Mouse (Mus musculus): ENCODE data around the gene Gm21897. TPM values are rescaled to one million over a fixed set of nuclear protein-coding genes. Genes with fewer than 3 reads are reported as not detected.
"Not testable (repeated sequence)": the region's sequence is repeated elsewhere in the genome, so short reads cannot be mapped to it uniquely, and the experiment has no call there.

Gm21897 gene
- not detected in 2 replicates for polyA plus RNA-seq (2015; fragmentation: Nextera tagmentation; extraction: Ambion mirVana)

DNA sequence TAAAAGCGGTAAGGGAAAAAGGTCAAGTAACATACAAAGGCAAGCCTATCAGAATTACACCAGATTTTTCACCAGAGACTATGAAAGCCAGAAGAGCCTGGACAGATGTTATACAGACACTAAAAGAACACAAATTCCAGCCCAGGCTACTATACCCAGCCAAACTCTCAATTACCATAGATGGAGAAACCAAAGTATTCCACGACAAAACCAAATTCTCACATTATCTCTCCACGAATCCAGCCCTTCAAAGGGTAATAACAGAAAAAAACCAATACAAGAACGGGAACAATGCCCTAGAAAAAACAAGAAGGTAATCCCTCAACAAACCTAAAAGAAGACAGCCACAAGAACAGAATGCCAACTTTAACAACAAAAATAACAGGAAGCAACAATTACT is at the start of gene Gm21897:
TSS of gene Gm21897 (plus strand) at position 301 of the 400 bp plus-strand sequence.
- H3K27me3 ChIP-seq; ATAC-seq (ENCODE audit: insufficient read depth); H3K4me1 ChIP-seq (replicated peaks); H3K9ac ChIP-seq; H3K4me2 ChIP-seq; H3K27ac ChIP-seq (replicated peaks); H3K4me3 ChIP-seq (replicated peaks); H3K9me3 ChIP-seq (replicated peaks); H3K36me3 ChIP-seq (replicated peaks): not testable (repeated sequence)
- WGBS (ENCODE audit: insufficient replicate concordance): no CpG with 5 or more reads among the region's 4 CpGs

DNA sequence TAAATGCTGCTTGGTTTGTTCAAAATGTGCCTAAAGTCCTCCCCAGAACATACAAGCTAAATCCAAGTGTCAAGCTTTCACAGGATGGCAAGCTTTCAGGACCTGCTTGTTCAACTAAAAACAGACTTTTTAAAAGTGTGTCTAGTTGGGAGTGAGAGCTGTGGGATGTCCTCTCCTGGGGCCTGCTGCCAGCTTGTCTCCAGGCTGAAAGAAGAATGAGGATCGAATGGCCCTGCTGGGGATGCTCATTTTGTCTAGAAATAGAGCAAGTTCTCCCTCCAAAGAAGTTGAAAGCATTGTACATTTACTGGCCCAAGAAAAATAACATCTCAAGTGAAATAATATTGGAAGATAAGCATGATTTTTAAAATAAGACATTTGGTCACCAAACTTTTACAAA is 45.0 kb upstream of the Gm21897 start:
- Histone ChIP-seq H3K27ac (replicated peaks) (no peak overlapping the region), H3K9me3 (replicated peaks) (no peaks in the 10 kb centered on the region), H3K4me2 (no peak overlapping the region), H3K27me3 (no peaks in the 10 kb centered on the region), H3K4me3 (replicated peaks) (no peak overlapping the region), H3K36me3 (replicated peaks) (no peaks in the 10 kb centered on the region), H3K4me1 (replicated peaks) (no peaks in the 10 kb centered on the region), H3K9ac (no peak overlapping the region)
- 43% methylated on average over 1 of the region's 1 CpGs for WGBS (ENCODE audit: insufficient replicate concordance)
- ATAC-seq (ENCODE audit: insufficient read depth): no peak

DNA sequence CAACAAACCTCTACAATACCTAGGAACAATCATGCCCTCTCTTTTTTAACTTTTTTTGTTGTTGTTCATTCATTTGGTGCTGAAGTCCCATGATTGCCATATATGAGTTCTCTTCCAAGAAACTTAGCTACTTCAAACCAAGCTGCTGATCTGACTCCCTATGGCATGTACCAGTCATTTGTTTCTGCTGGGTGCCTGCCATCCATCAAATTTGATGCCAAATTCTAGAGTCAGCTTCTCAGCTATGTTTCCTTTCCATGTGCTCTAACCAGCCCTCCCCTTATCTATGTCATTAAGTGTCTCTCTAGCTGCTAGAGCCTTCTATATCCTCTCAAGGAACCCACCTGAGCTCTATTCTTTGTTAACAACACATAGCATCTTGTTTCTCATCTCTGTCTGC is 39.8 kb upstream of the Gm21897 start:
- H3K4me2 ChIP-seq: no peak overlapping the region
- no peaks in the 10 kb centered on the region for H3K9me3 ChIP-seq (replicated peaks)
- no peaks in the 10 kb centered on the region for H3K4me1 ChIP-seq (replicated peaks)
- H3K27ac ChIP-seq (replicated peaks): no peak overlapping the region
- no peaks in the 10 kb centered on the region for H3K27me3 ChIP-seq
- H3K4me3 ChIP-seq (replicated peaks): no peak overlapping the region
- H3K36me3 ChIP-seq (replicated peaks): no peaks in the 10 kb centered on the region
- no peak for ATAC-seq (ENCODE audit: insufficient read depth)
- no peak overlapping the region for H3K9ac ChIP-seq

DNA sequence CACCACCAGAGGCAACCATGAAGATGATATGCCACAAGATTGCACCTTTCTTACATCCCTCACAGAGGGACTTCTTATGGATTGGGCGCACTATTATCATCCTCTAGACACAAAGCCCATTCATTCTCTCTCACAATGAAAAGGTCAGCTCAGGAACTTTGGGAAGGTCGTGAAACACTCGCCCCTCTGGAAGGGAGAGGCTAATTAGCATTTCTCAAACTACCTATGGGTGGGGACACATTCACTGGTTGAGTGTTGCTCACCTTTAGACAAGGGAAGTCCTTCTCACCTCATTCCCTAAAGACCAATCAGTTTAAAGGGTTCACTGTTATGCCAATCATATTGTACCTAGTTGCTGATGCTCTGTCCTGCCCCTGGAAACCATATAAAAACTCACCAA is 24.2 kb upstream of the Gm21897 start:
- no peak overlapping the region for H3K27ac ChIP-seq (replicated peaks)
- WGBS (ENCODE audit: insufficient replicate concordance): 33% methylated on average over 3 of the region's 3 CpGs

DNA sequence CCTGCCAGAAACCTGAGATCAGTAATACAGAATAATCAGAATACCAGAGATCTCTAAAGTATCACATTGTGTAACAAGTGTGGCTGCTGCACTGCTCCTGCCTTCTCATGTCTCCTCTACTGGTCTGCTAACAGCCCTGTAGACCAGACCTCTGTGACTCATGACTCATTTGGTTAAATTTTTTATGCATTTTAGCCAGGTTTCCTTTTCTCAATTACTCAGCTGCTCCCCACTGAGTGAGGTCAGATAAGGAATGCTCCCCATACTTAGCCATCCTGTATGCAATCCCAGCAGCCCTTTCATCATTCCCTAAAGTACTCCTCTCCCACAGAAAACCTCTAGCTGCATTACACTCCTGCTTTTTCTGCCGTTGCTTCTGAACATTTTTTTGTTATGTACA is 23.0 kb upstream of the Gm21897 start:
- Histone ChIP-seq H3K4me3 (replicated peaks) (no peak overlapping the region), H3K9ac (no peak overlapping the region), H3K27me3 (no peaks in the 10 kb centered on the region), H3K4me1 (replicated peaks) (no peaks in the 10 kb centered on the region), H3K4me2 (no peak overlapping the region), H3K27ac (replicated peaks) (no peak overlapping the region), H3K36me3 (replicated peaks) (no peaks in the 10 kb centered on the region), H3K9me3 (replicated peaks) (no peaks in the 10 kb centered on the region)
- WGBS (ENCODE audit: insufficient replicate concordance): 35% methylated on average over 1 of the region's 1 CpGs
- no peak for ATAC-seq (ENCODE audit: insufficient read depth)

More for the DNA sequence above, 24.2 kb upstream of the Gm21897 start:
- Histone ChIP-seq H3K4me3 (replicated peaks) (no peak overlapping the region), H3K9ac (no peak overlapping the region), H3K36me3 (replicated peaks) (no peaks in the 10 kb centered on the region), H3K27me3 (no peaks in the 10 kb centered on the region), H3K4me2 (no peak overlapping the region), H3K4me1 (replicated peaks) (no peaks in the 10 kb centered on the region), H3K9me3 (replicated peaks) (no peaks in the 10 kb centered on the region)
- no peak for ATAC-seq (ENCODE audit: insufficient read depth)

DNA sequence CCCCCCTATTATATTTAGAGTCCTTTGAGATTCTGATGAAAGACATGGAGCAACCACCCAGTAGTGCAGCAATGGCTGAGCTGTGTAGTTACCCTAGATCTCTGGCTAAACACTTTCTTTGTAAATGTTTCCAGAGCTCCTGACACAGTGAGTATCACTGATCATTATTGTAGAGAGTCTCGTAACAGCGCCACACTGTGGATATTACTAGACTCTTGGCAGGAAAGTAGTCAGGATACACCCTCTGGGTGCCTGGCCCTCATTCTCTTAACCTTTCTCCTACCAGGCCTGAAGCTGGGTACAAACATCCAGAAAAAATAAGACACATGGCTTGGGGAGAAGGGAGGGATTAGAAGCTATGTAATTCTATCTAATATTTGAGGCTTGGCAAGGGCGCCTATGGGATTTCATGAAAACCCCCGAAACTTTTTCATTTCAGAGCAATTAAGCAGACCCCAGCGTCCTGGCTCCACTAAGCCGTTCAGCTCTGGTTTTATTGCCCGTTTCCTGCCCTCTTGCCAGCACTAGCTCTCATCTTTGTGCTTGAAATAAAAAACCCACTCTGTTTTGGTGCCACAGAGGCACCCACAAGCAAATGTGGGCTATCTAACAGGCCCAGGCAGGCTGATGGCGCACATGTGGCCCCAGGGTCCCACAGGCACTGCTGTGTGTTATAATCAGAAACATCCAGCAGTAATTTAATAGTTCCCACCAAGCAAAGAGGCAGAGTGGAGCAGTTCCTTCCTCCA is 22.2 kb upstream of the Gm21897 start:
- Histone ChIP-seq H3K4me1 (replicated peaks) (no peaks in the 10 kb centered on the region), H3K36me3 (replicated peaks) (no peaks in the 10 kb centered on the region), H3K27ac (replicated peaks) (no peak overlapping the region), H3K9ac (no peak overlapping the region), H3K4me2 (no peak overlapping the region), H3K4me3 (replicated peaks) (no peak overlapping the region), H3K9me3 (replicated peaks) (no peaks in the 10 kb centered on the region), H3K27me3 (no peaks in the 10 kb centered on the region)
- 36% methylated on average over 8 of the region's 8 CpGs for WGBS (ENCODE audit: insufficient replicate concordance)
- ATAC-seq (ENCODE audit: insufficient read depth): no peak

DNA sequence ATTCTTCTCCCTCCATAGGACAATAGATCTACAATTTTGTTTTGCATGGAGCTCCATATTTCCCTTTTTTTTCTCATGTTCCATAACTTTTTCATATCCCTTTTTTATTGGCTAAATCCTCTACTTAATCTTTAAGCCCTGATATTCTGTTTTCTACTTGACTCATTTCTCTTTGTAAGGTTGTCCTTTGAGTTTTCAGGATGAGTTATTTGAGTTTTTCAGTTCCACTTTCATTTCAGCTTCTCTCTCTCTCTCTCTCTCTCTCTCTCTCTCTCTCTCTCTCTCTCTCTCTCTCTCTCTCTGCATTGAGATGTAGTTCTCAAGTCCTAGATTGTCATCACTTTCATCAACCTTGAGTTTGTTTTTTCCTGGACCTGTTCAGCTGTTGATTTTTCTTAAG is 17.3 kb downstream of the Gm21897 start:
- Histone ChIP-seq H3K4me3 (replicated peaks) (no peak overlapping the region), H3K9me3 (replicated peaks) (no peaks in the 10 kb centered on the region), H3K9ac (no peak overlapping the region), H3K4me2 (no peak overlapping the region), H3K27me3 (no peaks in the 10 kb centered on the region), H3K27ac (replicated peaks) (no peak overlapping the region), H3K4me1 (replicated peaks) (no peaks in the 10 kb centered on the region), H3K36me3 (replicated peaks) (no peaks in the 10 kb centered on the region)
- no peak for ATAC-seq (ENCODE audit: insufficient read depth)

DNA sequence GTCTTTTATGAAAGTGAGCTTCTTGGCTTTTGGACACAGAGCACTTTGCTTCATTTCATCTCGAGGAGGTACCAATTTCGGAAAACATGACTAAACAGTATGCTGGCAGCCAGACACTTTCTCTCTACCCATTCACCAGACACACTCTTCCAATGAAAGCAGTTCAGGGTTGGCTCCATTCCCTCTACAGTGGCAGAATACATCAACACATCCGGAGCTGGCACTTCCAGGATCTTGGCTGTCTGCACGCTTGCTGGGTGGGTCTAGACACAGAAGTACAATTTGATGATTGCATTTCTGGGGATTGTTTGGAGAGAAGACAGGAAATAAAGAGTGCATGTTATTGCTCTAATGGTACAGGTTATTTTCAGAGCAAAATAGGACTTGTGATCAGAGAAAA is 21.8 kb downstream of the Gm21897 start:
- no peaks in the 10 kb centered on the region for H3K36me3 ChIP-seq (replicated peaks)
- H3K27ac ChIP-seq (replicated peaks): no peak overlapping the region
- H3K4me2 ChIP-seq: no peak overlapping the region
- H3K9me3 ChIP-seq (replicated peaks): no peaks in the 10 kb centered on the region
- H3K4me3 ChIP-seq (replicated peaks): no peak overlapping the region
- ATAC-seq (ENCODE audit: insufficient read depth): no peak
- WGBS (ENCODE audit: insufficient replicate concordance): 57% methylated on average over 4 of the region's 4 CpGs
- no peak overlapping the region for H3K9ac ChIP-seq
- no peaks in the 10 kb centered on the region for H3K4me1 ChIP-seq (replicated peaks)
- no peaks in the 10 kb centered on the region for H3K27me3 ChIP-seq

DNA sequence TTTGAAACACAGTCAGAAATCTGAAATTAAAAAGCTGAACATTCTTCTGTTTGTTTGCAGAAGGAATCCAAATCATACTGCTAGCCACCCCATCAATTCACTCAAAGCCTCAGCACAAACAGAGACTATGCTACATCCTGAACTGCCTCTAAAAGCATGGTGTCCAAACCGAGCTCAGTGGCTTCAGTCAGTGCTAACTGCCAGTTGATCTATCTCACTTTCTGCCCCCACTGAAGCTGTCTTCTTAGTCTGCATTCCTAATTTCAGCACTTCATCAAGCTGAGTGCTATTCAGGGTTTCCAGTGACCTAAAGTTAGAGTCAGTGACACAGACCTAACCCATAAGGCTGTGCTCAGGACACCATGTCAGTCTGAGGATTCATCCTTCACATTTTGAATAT is 28.8 kb downstream of the Gm21897 start:
- no peaks in the 10 kb centered on the region for H3K27me3 ChIP-seq
- H3K4me1 ChIP-seq (replicated peaks): no peaks in the 10 kb centered on the region
- H3K9me3 ChIP-seq (replicated peaks): no peaks in the 10 kb centered on the region
- no peak overlapping the region for H3K9ac ChIP-seq
- H3K4me3 ChIP-seq (replicated peaks): no peak overlapping the region
- H3K4me2 ChIP-seq: no peak overlapping the region
- WGBS (ENCODE audit: insufficient replicate concordance): 50% methylated on average over 1 of the region's 1 CpGs
- H3K36me3 ChIP-seq (replicated peaks): no peaks in the 10 kb centered on the region
- no peak overlapping the region for H3K27ac ChIP-seq (replicated peaks)
- no peak for ATAC-seq (ENCODE audit: insufficient read depth)

DNA sequence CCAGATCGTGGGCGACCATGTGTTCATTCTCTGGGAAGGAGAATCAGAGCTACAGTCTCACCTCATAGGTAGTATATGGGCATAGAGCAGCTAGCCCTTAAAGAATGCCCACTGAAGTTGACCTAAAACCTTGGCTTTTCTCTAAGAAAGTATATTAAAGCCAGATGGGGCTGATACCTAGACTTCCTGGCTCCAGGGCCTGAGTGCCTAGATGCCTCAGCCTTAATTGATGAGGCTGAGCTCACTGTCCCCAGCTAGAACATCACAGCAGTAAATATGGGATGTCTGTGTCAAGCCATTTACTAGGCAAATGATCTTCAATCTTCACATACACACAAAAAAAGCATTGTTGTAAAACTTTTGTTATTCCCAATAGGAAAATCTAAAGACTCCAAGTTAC is 32.1 kb downstream of the Gm21897 start:
- no peak overlapping the region for H3K4me3 ChIP-seq (replicated peaks)
- H3K9me3 ChIP-seq (replicated peaks): no peaks in the 10 kb centered on the region
- H3K27ac ChIP-seq (replicated peaks): no peak overlapping the region
- H3K36me3 ChIP-seq (replicated peaks): no peaks in the 10 kb centered on the region
- no peaks in the 10 kb centered on the region for H3K27me3 ChIP-seq
- no peak overlapping the region for H3K4me2 ChIP-seq
- H3K4me1 ChIP-seq (replicated peaks): no peaks in the 10 kb centered on the region
- ATAC-seq (ENCODE audit: insufficient read depth): no peak
- no peak overlapping the region for H3K9ac ChIP-seq
- WGBS (ENCODE audit: insufficient replicate concordance): 42% methylated on average over 2 of the region's 2 CpGs

DNA sequence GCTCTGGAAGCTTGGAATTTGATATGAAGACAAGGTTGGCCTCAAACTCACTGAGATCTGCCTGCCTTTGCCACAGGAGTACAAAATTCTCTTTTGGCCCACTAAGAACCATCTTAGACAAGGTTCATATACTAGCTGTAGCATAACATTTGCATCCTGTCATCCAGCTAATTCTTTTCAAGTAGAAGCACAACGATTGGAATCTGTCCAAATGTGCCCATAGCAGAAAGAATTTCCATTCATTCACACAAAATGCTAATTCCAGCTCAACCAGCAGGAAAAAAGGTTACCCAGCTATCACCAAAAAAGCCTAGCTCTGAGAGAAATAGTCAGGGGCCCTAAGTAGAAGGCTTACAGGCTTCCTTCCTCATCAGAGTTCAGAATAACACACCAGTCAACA is 34.0 kb downstream of the Gm21897 start:
- Histone ChIP-seq H3K9me3 (replicated peaks) (no peaks in the 10 kb centered on the region), H3K27ac (replicated peaks) (no peak overlapping the region), H3K36me3 (replicated peaks) (no peaks in the 10 kb centered on the region), H3K27me3 (no peaks in the 10 kb centered on the region), H3K4me2 (no peak overlapping the region), H3K9ac (no peak overlapping the region), H3K4me3 (replicated peaks) (no peak overlapping the region), H3K4me1 (replicated peaks) (no peaks in the 10 kb centered on the region)
- ATAC-seq (ENCODE audit: insufficient read depth): no peak
- WGBS (ENCODE audit: insufficient replicate concordance): 51% methylated on average over 1 of the region's 1 CpGs

DNA sequence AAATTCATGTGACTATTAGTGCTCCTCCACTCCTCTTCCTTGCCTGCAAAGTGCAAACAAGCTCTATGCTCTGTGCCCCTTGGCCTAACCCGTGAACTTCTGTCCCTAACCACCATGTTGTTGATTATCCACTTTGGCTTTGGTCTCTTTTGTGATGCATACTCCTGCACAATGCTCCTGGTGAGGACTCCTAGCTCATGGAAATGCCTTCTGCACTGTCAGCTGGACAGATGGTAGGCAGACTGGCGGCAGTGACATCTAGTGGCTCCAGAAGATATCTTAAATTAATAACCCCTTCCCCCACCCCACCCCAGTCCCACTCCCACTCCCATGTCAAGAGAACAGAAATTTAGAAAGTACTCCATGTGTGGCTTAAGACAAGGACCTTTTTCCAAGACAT is 35.1 kb downstream of the Gm21897 start:
- Histone ChIP-seq H3K9me3 (replicated peaks) (no peaks in the 10 kb centered on the region), H3K4me1 (replicated peaks) (no peaks in the 10 kb centered on the region), H3K36me3 (replicated peaks) (no peaks in the 10 kb centered on the region), H3K4me3 (replicated peaks) (no peak overlapping the region), H3K9ac (no peak overlapping the region), H3K4me2 (no peak overlapping the region), H3K27ac (replicated peaks) (no peak overlapping the region), H3K27me3 (no peaks in the 10 kb centered on the region)
- WGBS (ENCODE audit: insufficient replicate concordance): 36% methylated on average over 2 of the region's 2 CpGs
- no peak for ATAC-seq (ENCODE audit: insufficient read depth)
